Mouse (Mus musculus): ENCODE results near the gene 4930503B20Rik. TPM values are rescaled to one million over a fixed set of nuclear protein-coding genes. Genes with fewer than 3 reads are reported as not detected.

The 4930503B20Rik gene
- polyA plus RNA-seq, 1 experiment from 2014 or later = not detected

- 54% methylated on average over 13 of the region's 13 CpGs for whole genome bisulfite sequencing
- Histone ChIP-seq H3K9me3 (replicated peaks; ENCODE audit: control insufficient read depth, low read length) (no peaks in the 10 kb centered on the region), H3K4me1 (ENCODE audit: control insufficient read depth, insufficient read depth, low read length) (no peaks in the 10 kb centered on the region), H3K4me3 (ENCODE audit: low read depth, low read length) (no peak overlapping the region), H3K27ac (replicated peaks; ENCODE audit: low read depth, low read length) (no peak overlapping the region), H3K4me2 (ENCODE audit: low read depth, low read length) (peak overlapping the region; percentile 5; the same call in 1 of the 2 replicates), H3K36me3 (replicated peaks; ENCODE audit: control insufficient read depth, insufficient read depth, low read depth, low read length) (no peaks in the 10 kb centered on the region), H3K27me3 (ENCODE audit: control insufficient read depth, insufficient read depth, low read length) (no peaks in the 10 kb centered on the region), H3K9ac (replicated peaks; ENCODE audit: low read length) (no peak overlapping the region)
- ATAC-seq (replicated peaks; ENCODE audit: insufficient number of reproducible peaks, low FRiP score, low TSS enrichment, low read depth) (no peak), DNase-seq (ENCODE audit: low spot score) (peak; percentile 77)
Measured at GRCm38 (mm10) chr3:146682140-146682651, 31.1 kb upstream of the 4930503B20Rik start.

GRCm38 (mm10) chr3:146681696-146682095 is 30.6 kb upstream of the 4930503B20Rik start:
- no peaks in the 10 kb centered on the region for H3K4me1 ChIP-seq (ENCODE audit: control insufficient read depth, insufficient read depth, low read length)
- H3K9me3 ChIP-seq (replicated peaks; ENCODE audit: control insufficient read depth, low read length) = no peaks in the 10 kb centered on the region
- H3K9ac ChIP-seq (replicated peaks; ENCODE audit: low read length) = no peak overlapping the region
- ATAC-seq (replicated peaks; ENCODE audit: insufficient number of reproducible peaks, low FRiP score, low TSS enrichment, low read depth) = no peak
- H3K4me2 ChIP-seq (ENCODE audit: low read depth, low read length) = no peak overlapping the region
- H3K27me3 ChIP-seq (ENCODE audit: control insufficient read depth, insufficient read depth, low read length) = no peaks in the 10 kb centered on the region
- H3K4me3 ChIP-seq (ENCODE audit: low read depth, low read length) = no peak overlapping the region
- DNase-seq (ENCODE audit: low spot score) = peak; percentile 6
- H3K27ac ChIP-seq (replicated peaks; ENCODE audit: low read depth, low read length) = no peak overlapping the region
- 81% methylated on average over 8 of the region's 8 CpGs for WGBS
- no peaks in the 10 kb centered on the region for H3K36me3 ChIP-seq (replicated peaks; ENCODE audit: control insufficient read depth, insufficient read depth, low read depth, low read length)

GRCm38 (mm10) chr3:146680625-146681024 is 29.5 kb upstream of the 4930503B20Rik start:
- Histone ChIP-seq H3K4me1 (ENCODE audit: control insufficient read depth, insufficient read depth, low read length) (no peaks in the 10 kb centered on the region), H3K9me3 (replicated peaks; ENCODE audit: control insufficient read depth, low read length) (no peaks in the 10 kb centered on the region), H3K27me3 (ENCODE audit: control insufficient read depth, insufficient read depth, low read length) (no peaks in the 10 kb centered on the region), H3K27ac (replicated peaks; ENCODE audit: low read depth, low read length) (no peak overlapping the region), H3K36me3 (replicated peaks; ENCODE audit: control insufficient read depth, insufficient read depth, low read depth, low read length) (no peaks in the 10 kb centered on the region), H3K4me2 (ENCODE audit: low read depth, low read length) (no peak overlapping the region), H3K4me3 (ENCODE audit: low read depth, low read length) (no peak overlapping the region), H3K9ac (replicated peaks; ENCODE audit: low read length) (no peak overlapping the region)
- DNase-seq (ENCODE audit: low spot score) = no peak
- 92% methylated on average over 13 of the region's 13 CpGs for WGBS
- ATAC-seq (replicated peaks; ENCODE audit: insufficient number of reproducible peaks, low FRiP score, low TSS enrichment, low read depth) = no peak

- Histone ChIP-seq H3K9ac (replicated peaks; ENCODE audit: low read length) (no peak overlapping the region), H3K4me1 (ENCODE audit: control insufficient read depth, insufficient read depth, low read length) (no peaks in the 10 kb centered on the region), H3K27ac (replicated peaks; ENCODE audit: low read depth, low read length) (no peak overlapping the region), H3K4me3 (ENCODE audit: low read depth, low read length) (no peak overlapping the region), H3K27me3 (ENCODE audit: control insufficient read depth, insufficient read depth, low read length) (no peaks in the 10 kb centered on the region), H3K36me3 (replicated peaks; ENCODE audit: control insufficient read depth, insufficient read depth, low read depth, low read length) (no peaks in the 10 kb centered on the region), H3K4me2 (ENCODE audit: low read depth, low read length) (no peak overlapping the region), H3K9me3 (replicated peaks; ENCODE audit: control insufficient read depth, low read length) (no peaks in the 10 kb centered on the region)
- ATAC-seq (replicated peaks; ENCODE audit: insufficient number of reproducible peaks, low FRiP score, low TSS enrichment, low read depth) (no peak), DNase-seq (ENCODE audit: low spot score) (no peak)
- 93% methylated on average over 16 of the region's 16 CpGs for WGBS
Measured at GRCm38 (mm10) chr3:146679646-146680045, 28.5 kb upstream of the 4930503B20Rik start.

GRCm38 (mm10) chr3:146676193-146676592 is 25.1 kb upstream of the 4930503B20Rik start:
- no peak overlapping the region for H3K4me3 ChIP-seq (ENCODE audit: low read depth, low read length)
- no peaks in the 10 kb centered on the region for H3K4me1 ChIP-seq (ENCODE audit: control insufficient read depth, insufficient read depth, low read length)
- no peak overlapping the region for H3K4me2 ChIP-seq (ENCODE audit: low read depth, low read length)
- ATAC-seq (replicated peaks; ENCODE audit: insufficient number of reproducible peaks, low FRiP score, low TSS enrichment, low read depth) (no peak), DNase-seq (ENCODE audit: low spot score) (no peak)
- H3K36me3 ChIP-seq (replicated peaks; ENCODE audit: control insufficient read depth, insufficient read depth, low read depth, low read length) = no peaks in the 10 kb centered on the region
- no peak overlapping the region for H3K9ac ChIP-seq (replicated peaks; ENCODE audit: low read length)
- H3K27ac ChIP-seq (replicated peaks; ENCODE audit: low read depth, low read length) = no peak overlapping the region
- no peaks in the 10 kb centered on the region for H3K27me3 ChIP-seq (ENCODE audit: control insufficient read depth, insufficient read depth, low read length)
- WGBS = 84% methylated on average over 4 of the region's 4 CpGs
- no peaks in the 10 kb centered on the region for H3K9me3 ChIP-seq (replicated peaks; ENCODE audit: control insufficient read depth, low read length)

GRCm38 (mm10) chr3:146675101-146675500 is 24.0 kb upstream of the 4930503B20Rik start:
- H3K36me3 ChIP-seq (replicated peaks; ENCODE audit: control insufficient read depth, insufficient read depth, low read depth, low read length) = no peaks in the 10 kb centered on the region
- no peak overlapping the region for H3K4me3 ChIP-seq (ENCODE audit: low read depth, low read length)
- ATAC-seq (replicated peaks; ENCODE audit: insufficient number of reproducible peaks, low FRiP score, low TSS enrichment, low read depth) (no peak), DNase-seq (ENCODE audit: low spot score) (no peak)
- H3K4me1 ChIP-seq (ENCODE audit: control insufficient read depth, insufficient read depth, low read length) = no peaks in the 10 kb centered on the region
- H3K27me3 ChIP-seq (ENCODE audit: control insufficient read depth, insufficient read depth, low read length) = no peaks in the 10 kb centered on the region
- H3K4me2 ChIP-seq (ENCODE audit: low read depth, low read length) = no peak overlapping the region
- H3K9ac ChIP-seq (replicated peaks; ENCODE audit: low read length) = no peak overlapping the region
- WGBS = 96% methylated on average over 1 of the region's 1 CpGs
- no peak overlapping the region for H3K27ac ChIP-seq (replicated peaks; ENCODE audit: low read depth, low read length)
- no peaks in the 10 kb centered on the region for H3K9me3 ChIP-seq (replicated peaks; ENCODE audit: control insufficient read depth, low read length)

GRCm38 (mm10) chr3:146671121-146671520 is 20.0 kb upstream of the 4930503B20Rik start:
- WGBS = 50% methylated on average over 2 of the region's 2 CpGs
- Histone ChIP-seq H3K36me3 (replicated peaks; ENCODE audit: control insufficient read depth, insufficient read depth, low read depth, low read length) (no peaks in the 10 kb centered on the region), H3K4me3 (ENCODE audit: low read depth, low read length) (no peak overlapping the region), H3K4me2 (ENCODE audit: low read depth, low read length) (no peak overlapping the region), H3K4me1 (ENCODE audit: control insufficient read depth, insufficient read depth, low read length) (no peaks in the 10 kb centered on the region), H3K9ac (replicated peaks; ENCODE audit: low read length) (no peak overlapping the region), H3K27ac (replicated peaks; ENCODE audit: low read depth, low read length) (no peak overlapping the region), H3K27me3 (ENCODE audit: control insufficient read depth, insufficient read depth, low read length) (no peaks in the 10 kb centered on the region), H3K9me3 (replicated peaks; ENCODE audit: control insufficient read depth, low read length) (no peaks in the 10 kb centered on the region)
- ATAC-seq (replicated peaks; ENCODE audit: insufficient number of reproducible peaks, low FRiP score, low TSS enrichment, low read depth) (no peak), DNase-seq (ENCODE audit: low spot score) (no peak)

GRCm38 (mm10) chr3:146661907-146662306 is 10.8 kb upstream of the 4930503B20Rik start:
- 76% methylated on average over 7 of the region's 7 CpGs for WGBS
- no peak overlapping the region for H3K4me3 ChIP-seq (ENCODE audit: low read depth, low read length)

More at GRCm38 (mm10) chr3:146661907-146662306, 10.8 kb upstream of the 4930503B20Rik start:
- Histone ChIP-seq H3K27ac (replicated peaks; ENCODE audit: low read depth, low read length) (no peak overlapping the region), H3K4me2 (ENCODE audit: low read depth, low read length) (no peak overlapping the region), H3K9me3 (replicated peaks; ENCODE audit: control insufficient read depth, low read length) (no peaks in the 10 kb centered on the region), H3K27me3 (ENCODE audit: control insufficient read depth, insufficient read depth, low read length) (no peaks in the 10 kb centered on the region), H3K9ac (replicated peaks; ENCODE audit: low read length) (no peak overlapping the region), H3K4me1 (ENCODE audit: control insufficient read depth, insufficient read depth, low read length) (no peaks in the 10 kb centered on the region), H3K36me3 (replicated peaks; ENCODE audit: control insufficient read depth, insufficient read depth, low read depth, low read length) (no peaks in the 10 kb centered on the region)
- DNase-seq (ENCODE audit: low spot score) (no peak), ATAC-seq (replicated peaks; ENCODE audit: insufficient number of reproducible peaks, low FRiP score, low TSS enrichment, low read depth) (no peak)
